Mouse (Mus musculus) brain, embryonic 14.5 days (tissue): ENCODE data around the gene Dmwd.

Experiments
- CTCF ChIP-seq: fragments of 200-500 bp; IDR thresholded peaks from 2 replicates; pipeline ENCODE4 v1.5.1; 2012; ENCODE audit warnings: inconsistent platforms, mild to moderate bottlenecking, moderate library complexity, borderline replicate concordance; ENCODE audit not compliant: insufficient read depth, insufficient read length; ENCODE audit errors: extremely low read depth
- POLR2A ChIP-seq: fragments of 200-500 bp; IDR thresholded peaks from 2 replicates; pipeline ENCODE4 v1.6.1; 2012; ENCODE audit warnings: mild to moderate bottlenecking, inconsistent platforms, borderline replicate concordance; ENCODE audit not compliant: poor library complexity, insufficient read depth, insufficient read length, severe bottlenecking; ENCODE audit errors: extremely low read depth

GRCm38 (mm10) chr7:19097217-19097616, 21.2 kb downstream of the Dmwd start:
- TF ChIP-seq POLR2A (no peak), CTCF (no peak)
